Mouse (Mus musculus): ENCODE measurements around the gene Rassf1. TPM values are rescaled to one million over a fixed set of nuclear protein-coding genes. Genes with fewer than 3 reads are reported as not detected.

The Rassf1 gene
- total and polyA plus RNA-seq, 2 experiments from 2014 or later, result 21.7 to 33.3 TPM

GRCm38 (mm10) chr9:107540420-107540819 lies 10.9 kb upstream of the Rassf1 start:
- Histone ChIP-seq H3K4me2 (ENCODE audit: low read depth) (no peak overlapping the region), H3K9ac (no peak overlapping the region), H3K36me3 (ENCODE audit: insufficient read depth) (peaks cover 46% of the 10 kb centered on the region), H3K9me3 (ENCODE audit: low read length) (no peaks in the 10 kb centered on the region), H3K4me3 (ENCODE audit: low read depth, low read length) (no peak overlapping the region), H3K27ac (ENCODE audit: low read depth, low read length) (no peak overlapping the region), H3K27me3 (ENCODE audit: insufficient read depth, low read length) (no peaks in the 10 kb centered on the region), H3K4me1 (ENCODE audit: insufficient read depth) (peaks cover 34% of the 10 kb centered on the region)
- 76% methylated on average over 4 of the region's 4 CpGs for WGBS
- DNase-seq (no peak), ATAC-seq (no peak)
- no peak for TF ChIP-seq CTCF (IDR thresholded peaks at IDR 0.05; ENCODE audit: low read depth)

GRCm38 (mm10) chr9:107541005-107541404 lies 10.3 kb upstream of the Rassf1 start:
- Histone ChIP-seq H3K27ac (ENCODE audit: low read depth, low read length) (peak overlapping the region; percentile 30; the same call in 1 of the 2 replicates), H3K4me1 (ENCODE audit: insufficient read depth) (peaks cover 28% of the 10 kb centered on the region)

GRCm38 (mm10) chr9:107541474-107542351 lies 9.6 kb upstream of the Rassf1 start, which contains the start of the genes Cyb561d2 and Nprl2:
Gene Cyb561d2, minus strand, starts transcription at chr9:107542193.
Gene Nprl2, plus strand, starts transcription at chr9:107542226.
- Histone ChIP-seq H3K4me1 (ENCODE audit: insufficient read depth) (peaks cover 23% of the 10 kb centered on the region), H3K27ac (ENCODE audit: low read depth, low read length) (peak within 1 kb of the TSS; percentile 54), H3K9ac (peak within 1 kb of the TSS; percentile 62), H3K9me3 (ENCODE audit: low read length) (no peaks in the 10 kb centered on the region), H3K4me2 (ENCODE audit: low read depth) (peak within 1 kb of the TSS; percentile 68), H3K27me3 (ENCODE audit: insufficient read depth, low read length) (no peaks in the 10 kb centered on the region), H3K4me3 (ENCODE audit: low read depth, low read length) (peak within 1 kb of the TSS; percentile 65), H3K36me3 (ENCODE audit: insufficient read depth) (peaks cover 46% of the 10 kb centered on the region)
- no peak; the same call in 1 of the 2 replicates for TF ChIP-seq CTCF (IDR thresholded peaks at IDR 0.05; ENCODE audit: low read depth)
- ATAC-seq (peak; percentile 94), DNase-seq (peak; percentile 96)
- WGBS, result 1% methylated on average over 46 of the region's 46 CpGs

More at GRCm38 (mm10) chr9:107541005-107541404, 10.3 kb upstream of the Rassf1 start:
- Histone ChIP-seq H3K36me3 (ENCODE audit: insufficient read depth) (peaks cover 46% of the 10 kb centered on the region), H3K4me3 (ENCODE audit: low read depth, low read length) (peak overlapping the region; percentile 65), H3K4me2 (ENCODE audit: low read depth) (peak overlapping the region; percentile 68), H3K27me3 (ENCODE audit: insufficient read depth, low read length) (no peaks in the 10 kb centered on the region), H3K9ac (peak overlapping the region; percentile 62), H3K9me3 (ENCODE audit: low read length) (no peaks in the 10 kb centered on the region)
- TF ChIP-seq CTCF (IDR thresholded peaks at IDR 0.05; ENCODE audit: low read depth), result no peak
- WGBS, result 45% methylated on average over 10 of the region's 10 CpGs
- ATAC-seq, result no peak
- no peak for DNase-seq

- H3K36me3 ChIP-seq (ENCODE audit: insufficient read depth), result peaks cover 45% of the 10 kb centered on the region
- H3K4me3 ChIP-seq (ENCODE audit: low read depth, low read length), result peak overlapping the region; percentile 65
- H3K9me3 ChIP-seq (ENCODE audit: low read length), result no peaks in the 10 kb centered on the region
- peak overlapping the region; percentile 54; the same call in 1 of the 2 replicates for H3K27ac ChIP-seq (ENCODE audit: low read depth, low read length)
- under 1% methylated on average over 11 of the region's 11 CpGs for WGBS
- H3K4me2 ChIP-seq (ENCODE audit: low read depth), result peak overlapping the region; percentile 68
- no peak for TF ChIP-seq CTCF (IDR thresholded peaks at IDR 0.05; ENCODE audit: low read depth)
- H3K9ac ChIP-seq, result peak overlapping the region; percentile 62
- H3K27me3 ChIP-seq (ENCODE audit: insufficient read depth, low read length), result no peaks in the 10 kb centered on the region
- ATAC-seq, result no peak
- H3K4me1 ChIP-seq (ENCODE audit: insufficient read depth), result peaks cover 22% of the 10 kb centered on the region; the same call in 1 of the 2 replicates
- DNase-seq, result no peak
These were observed 9.0 kb upstream of the Rassf1 start for GRCm38 (mm10) chr9:107542352-107542686.

GRCm38 (mm10) chr9:107542721-107543120 lies 8.6 kb upstream of the Rassf1 start:
- peaks cover 42% of the 10 kb centered on the region for H3K36me3 ChIP-seq (ENCODE audit: insufficient read depth)
- H3K4me3 ChIP-seq (ENCODE audit: low read depth, low read length), result peak overlapping the region; percentile 65
- WGBS, result 60% methylated on average over 8 of the region's 8 CpGs
- H3K9me3 ChIP-seq (ENCODE audit: low read length), result no peaks in the 10 kb centered on the region
- no peak for ATAC-seq
- H3K4me2 ChIP-seq (ENCODE audit: low read depth), result peak overlapping the region; percentile 68
- no peak for DNase-seq
- H3K27ac ChIP-seq (ENCODE audit: low read depth, low read length), result no peak overlapping the region
- peak overlapping the region; percentile 62; the same call in 1 of the 2 replicates for H3K9ac ChIP-seq
- no peaks in the 10 kb centered on the region for H3K27me3 ChIP-seq (ENCODE audit: insufficient read depth, low read length)
- H3K4me1 ChIP-seq (ENCODE audit: insufficient read depth), result peaks cover 20% of the 10 kb centered on the region; the same call in 1 of the 2 replicates
- no peak for TF ChIP-seq CTCF (IDR thresholded peaks at IDR 0.05; ENCODE audit: low read depth)

GRCm38 (mm10) chr9:107543299-107543698 lies 8.1 kb upstream of the Rassf1 start:
- peaks cover 36% of the 10 kb centered on the region for H3K36me3 ChIP-seq (ENCODE audit: insufficient read depth)
- 89% methylated on average over 11 of the region's 11 CpGs for WGBS

GRCm38 (mm10) chr9:107544196-107544700 lies 7.1 kb upstream of the Rassf1 start:
- H3K9ac ChIP-seq, result no peak overlapping the region
- peaks cover 20% of the 10 kb centered on the region; the same call in 1 of the 2 replicates for H3K4me1 ChIP-seq (ENCODE audit: insufficient read depth)
- H3K27me3 ChIP-seq (ENCODE audit: insufficient read depth, low read length), result no peaks in the 10 kb centered on the region
- no peak overlapping the region for H3K4me2 ChIP-seq (ENCODE audit: low read depth)
- peaks cover 27% of the 10 kb centered on the region for H3K36me3 ChIP-seq (ENCODE audit: insufficient read depth)
- WGBS, result 95% methylated on average over 17 of the region's 17 CpGs
- ATAC-seq (no peak), DNase-seq (no peak)
- H3K4me3 ChIP-seq (ENCODE audit: low read depth, low read length), result no peak overlapping the region
- H3K9me3 ChIP-seq (ENCODE audit: low read length), result no peaks in the 10 kb centered on the region
- no peak for TF ChIP-seq CTCF (IDR thresholded peaks at IDR 0.05; ENCODE audit: low read depth)
- H3K27ac ChIP-seq (ENCODE audit: low read depth, low read length), result no peak overlapping the region

More at GRCm38 (mm10) chr9:107543299-107543698, 8.1 kb upstream of the Rassf1 start:
- Histone ChIP-seq H3K27ac (ENCODE audit: low read depth, low read length) (no peak overlapping the region), H3K4me1 (ENCODE audit: insufficient read depth) (peaks cover 20% of the 10 kb centered on the region; the same call in 1 of the 2 replicates), H3K9ac (no peak overlapping the region), H3K4me3 (ENCODE audit: low read depth, low read length) (no peak overlapping the region), H3K27me3 (ENCODE audit: insufficient read depth, low read length) (no peaks in the 10 kb centered on the region), H3K4me2 (ENCODE audit: low read depth) (no peak overlapping the region), H3K9me3 (ENCODE audit: low read length) (no peaks in the 10 kb centered on the region)
- no peak for DNase-seq
- ATAC-seq, result no peak
- TF ChIP-seq CTCF (IDR thresholded peaks at IDR 0.05; ENCODE audit: low read depth), result no peak
